Mouse (Mus musculus): ENCODE data around the gene Fam205a1.

GRCm38 (mm10) chr4:42877657-42878056 lies 24.0 kb upstream of the Fam205a1 start:
- TF ChIP-seq CTCF (IDR thresholded peaks at IDR 0.05; ENCODE audit: borderline replicate concordance, insufficient read depth, low read depth, low read length) (no peak), POLR2A (IDR thresholded peaks at IDR 0.05; ENCODE audit: borderline replicate concordance, insufficient read depth, low read length) (no peak)
